Mouse (Mus musculus) liver, embryonic 11.5 days (tissue): Measurements from ENCODE around the gene Itga2. TPM values are rescaled to one million over a fixed set of nuclear protein-coding genes. Genes with fewer than 3 reads are reported as not detected.

Source experiments
- ATAC-seq: fragments of 200-750 bp; cut with Nextera tagmentation; replicated peaks from 2 replicates; pipeline ENCODE4 v1.8.0; 2017; ENCODE audit warnings: moderate number of reproducible peaks, mild to moderate bottlenecking, moderate TSS enrichment, moderate library complexity; ENCODE audit not compliant: low FRiP score
- DNase-seq: peaks from one replicate; pipeline ENCODE4 v3.0.0-alpha.2; 2017; ENCODE audit warnings: low spot score
- H3K27ac ChIP-seq: fragments of 300-500 bp; sonication (generic); 2 replicates; pipeline ENCODE4 v1.5.1; 2014; ENCODE audit warnings: mild to moderate bottlenecking, low read depth, low read length, control low read depth
- H3K27me3 ChIP-seq: fragments of 300-500 bp; sonication (generic); replicated peaks from 2 replicates; pipeline ENCODE4 v1.6.1; 2014; ENCODE audit warnings: low read length, mixed read lengths; ENCODE audit not compliant: control insufficient read depth, insufficient read depth
- H3K36me3 ChIP-seq: fragments of 300-500 bp; sonication (generic); 2 replicates; pipeline ENCODE4 v1.6.1; 2014; ENCODE audit warnings: mild to moderate bottlenecking, low read length, moderate library complexity, mixed read lengths; ENCODE audit not compliant: control insufficient read depth, insufficient read depth
- H3K4me1 ChIP-seq: fragments of 300-500 bp; sonication (generic); replicated peaks from 2 replicates; pipeline ENCODE4 v1.6.1; 2014; ENCODE audit warnings: low read length, mixed read lengths; ENCODE audit not compliant: control insufficient read depth, insufficient read depth
- H3K4me2 ChIP-seq: fragments of 300-500 bp; sonication (generic); 2 replicates; pipeline ENCODE4 v1.6.1; 2014; ENCODE audit warnings: mild to moderate bottlenecking, control low read depth, moderate library complexity
- H3K4me3 ChIP-seq: fragments of 300-500 bp; sonication (generic); 2 replicates; pipeline ENCODE4 v1.5.1; 2014; ENCODE audit warnings: low read depth, low read length, control low read depth
- H3K9ac ChIP-seq: fragments of 300-500 bp; sonication (generic); 2 replicates; pipeline ENCODE4 v1.6.1; 2014; ENCODE audit warnings: low read depth, low read length, control low read depth
- H3K9me3 ChIP-seq: fragments of 300-500 bp; sonication (generic); 2 replicates; pipeline ENCODE4 v1.6.1; 2016; ENCODE audit warnings: low read length, inconsistent platforms, mixed read lengths; ENCODE audit not compliant: control insufficient read depth
- WGBS: fragments of 180-500 bp; shearing (Covaris S2); extraction: QIAGEN DNeasy Blood & Tissue Kit; methylation state at CpG from one replicate; pipeline ENCODE4 v1.1.7; 2014; 5-methylcytosine and 5-hydroxymethylcytosine counted together
- polyA plus RNA-seq: library from polyadenylated mRNA; unstranded; fragments of >200 nt; fragmentation: Nextera tagmentation; extraction: Ambion mirVana; gene quantifications from 2 replicates; pipeline ENCODE4 v1.2.1, GENCODE M21; 2014

Gene Itga2
- polyA plus RNA-seq, 1 experiment from 2014 or later = 1.3 TPM

GRCm38 (mm10) chr13:114793250-114794030, 138.5 kb downstream of the Itga2 start:
- Histone ChIP-seq H3K9me3 (no peaks in the 10 kb centered on the region), H3K4me2 (no peak overlapping the region), H3K36me3 (no peaks in the 10 kb centered on the region), H3K4me1 (no peaks in the 10 kb centered on the region), H3K27ac (no peak overlapping the region), H3K4me3 (no peak overlapping the region), H3K9ac (no peak overlapping the region), H3K27me3 (no peaks in the 10 kb centered on the region)
- WGBS = 39% methylated on average over 6 of the region's 6 CpGs
- no peak for ATAC-seq
- DNase-seq = no peak

GRCm38 (mm10) chr13:114791511-114791910, 140.4 kb downstream of the Itga2 start:
- Histone ChIP-seq H3K9ac (no peak overlapping the region), H3K27ac (no peak overlapping the region), H3K36me3 (no peaks in the 10 kb centered on the region), H3K4me3 (no peak overlapping the region), H3K27me3 (no peaks in the 10 kb centered on the region), H3K9me3 (no peaks in the 10 kb centered on the region), H3K4me1 (no peaks in the 10 kb centered on the region), H3K4me2 (no peak overlapping the region)
- DNase-seq (no peak), ATAC-seq (no peak)
- WGBS = 68% methylated on average over 1 of the region's 1 CpGs

Other genes starting within 250 kb of the Itga2 start
- gene Mocs2, start 113.9 kb downstream of the Itga2 start, polyA plus RNA-seq = 58.3 and 61.4 TPM in 2 replicates
- gene Pelo, start 158.1 kb upstream of the Itga2 start, polyA plus RNA-seq = 10.0 and 10.9 TPM in 2 replicates
- gene Gm49395, start 169.8 kb upstream of the Itga2 start, polyA plus RNA-seq = 2.0 and 3.7 TPM in 2 replicates
- gene Itga1, start 169.9 kb upstream of the Itga2 start, polyA plus RNA-seq = 3.9 and 4.3 TPM in 2 replicates